ENCODE assay signal across 8 mouse cellular contexts in genomic region chr15:103303916-103304615, GRCm38 (mm10). TPM values are rescaled to one million over a fixed set of nuclear protein-coding genes. Genes with fewer than 3 reads are reported as not detected.
A peak's percentile ranks its signal among the peaks of the same experiment; 100 is the strongest.
DNase-seq lines count a peak whose midpoint lies in the region; ATAC-seq lines count a peak whose summit lies in the region.

No protein-coding gene starts in this region.

- peak overlapping the region; percentile 85 for H3K27ac ChIP-seq in heart, embryonic 16.5 days (ENCODE audit: low read length)

- no peak for ATAC-seq in heart, embryonic 16.5 days (replicated peaks; ENCODE audit: extremely low read depth, insufficient read depth, low FRiP score)

- peak overlapping the region; percentile 82 for H3K9ac ChIP-seq in heart, embryonic 16.5 days (ENCODE audit: low read length)

- WGBS in heart, embryonic 16.5 days = 9% methylated on average over 8 of the region's 8 CpGs

- H3K4me3 ChIP-seq in heart, embryonic 16.5 days (ENCODE audit: low read length) = peak overlapping the region; percentile 67

- intact Hi-C loops in heart, postnatal 25 days (cut with DNase I) = loop anchor here (10.0 kb wide), 1 partner anchor 49 kb away; the partner anchor contains the start of gene Nfe2
- intact Hi-C loops in gastrocnemius, postnatal 14 days (cut with DNase I; ENCODE audit: low total_unique reads) = loop anchor here (2.0 to 5.0 kb wide), 2 partner anchors 52 to 117 kb away; no protein-coding TSS in a partner anchor

- no peaks in the 10 kb centered on the region for H3K9me3 ChIP-seq in heart, embryonic 16.5 days (replicated peaks; ENCODE audit: control insufficient read depth, low read length)

- DNase-seq in heart, adult 11 months = peak; percentile 90
- DNase-seq in heart, postnatal 25 days (ENCODE audit: low spot score) = no peak
- DNase-seq in adipocyte (ENCODE audit: low spot score) = peak; percentile 72
- DNase-seq in mesoderm, embryonic 11.5 days (ENCODE audit: low read depth, low spot score) = peak; percentile 81
- no peak for DNase-seq in c-Kit-positive CD71-positive TER-119-positive erythroid progenitor cells, embryonic 14.5 days (ENCODE audit: low spot score)
- no peak for DNase-seq in natural killer cell, adult 2 months (ENCODE audit: low spot score in 2 of 2)
- no peak for DNase-seq in gastrocnemius, postnatal 14 days

- H3K36me3 ChIP-seq in heart, embryonic 16.5 days (ENCODE audit: control insufficient read depth, insufficient read depth) = peaks cover 4% of the 10 kb centered on the region; the same call in 1 of the 2 replicates

- peaks cover 44% of the 10 kb centered on the region for H3K4me1 ChIP-seq in heart, embryonic 16.5 days (ENCODE audit: control insufficient read depth, insufficient read depth, low read length)

- no peaks in the 10 kb centered on the region for H3K27me3 ChIP-seq in heart, embryonic 16.5 days (ENCODE audit: control insufficient read depth, insufficient read depth, low read length)

- peak overlapping the region; percentile 92 for H3K4me2 ChIP-seq in heart, embryonic 16.5 days (ENCODE audit: low read depth, low read length)

RNA-seq across cellular contexts. Expression of gene Gpr84, which starts 6.3 kb away (rescaled TPM):
- not detected for total RNA-seq in heart, postnatal 25 days (2021)
- 0.19 TPM in 1 of 2 replicates, not detected in the other for polyA plus RNA-seq in heart, embryonic 16.5 days (2015; fragmentation: Nextera tagmentation; extraction: Ambion mirVana)
- not detected for total RNA-seq in gastrocnemius, postnatal 14 days (2021)

RNA-seq across cellular contexts. Expression of gene Copz1, which starts 31.6 kb away (rescaled TPM):
- total RNA-seq in heart, postnatal 25 days (2021) = 10 to 100 TPM; 51.8 to 53.4 TPM
- 155 and 161 TPM in 2 replicates for polyA plus RNA-seq in heart, embryonic 16.5 days (2015; fragmentation: Nextera tagmentation; extraction: Ambion mirVana)
- 10 to 100 TPM; 38.0 to 38.5 TPM for total RNA-seq in gastrocnemius, postnatal 14 days (2021)

RNA-seq across cellular contexts. Expression of gene Zfp385a, which starts 35.8 kb away (rescaled TPM):
- 10 to 100 TPM; 12.5 to 13.7 TPM for total RNA-seq in heart, postnatal 25 days (2021)
- 6.5 and 7.5 TPM in 2 replicates for polyA plus RNA-seq in heart, embryonic 16.5 days (2015; fragmentation: Nextera tagmentation; extraction: Ambion mirVana)
- total RNA-seq in gastrocnemius, postnatal 14 days (2021) = 10 to 100 TPM; 31.3 to 32.1 TPM

RNA-seq across cellular contexts. Expression of gene Nfe2, which starts 45.9 kb away (rescaled TPM):
- under 1 TPM; 0.42 to 0.64 TPM for total RNA-seq in heart, postnatal 25 days (2021)
- 3.3 and 3.9 TPM in 2 replicates for polyA plus RNA-seq in heart, embryonic 16.5 days (2015; fragmentation: Nextera tagmentation; extraction: Ambion mirVana)
- total RNA-seq in gastrocnemius, postnatal 14 days (2021) = not detected

Comparison
In these comparisons a context has a peak if more than half of its experiments do, and no peak if none do; other contexts are left out.
1. DNase-seq: peak in heart, adult 11 months (single experiment), adipocyte (single experiment) and mesoderm, embryonic 11.5 days (single experiment); none in heart, postnatal 25 days (single experiment), c-Kit-positive CD71-positive TER-119-positive erythroid progenitor cells, embryonic 14.5 days (single experiment), natural killer cell, adult 2 months (0 of 2) and gastrocnemius, postnatal 14 days (single experiment).